Mouse (Mus musculus) gastrocnemius, postnatal 36 days (tissue): ENCODE measurements around the gene Map2k6. TPM values are rescaled to one million over a fixed set of nuclear protein-coding genes. Genes with fewer than 3 reads are reported as not detected.

ENCODE experiments used
- DNase-seq, 2 experiments: peaks; one replicate each; pipeline ENCODE4 v3.0.0; 2022
- intact Hi-C: fragments of 180-260 bp; cut with DNase I; formaldehyde crosslinking; loops from one replicate; pipeline ENCODE4 v1.15.1; 2025
- total RNA-seq, 2 experiments: library from RNA; stranded (reverse); gene quantifications; 2 replicates each; pipeline ENCODE4 v1.2.3; 2021

Gene Map2k6
- total RNA-seq, 2 experiments from 2014 or later = 43.6 to 50.1 TPM

DNA sequence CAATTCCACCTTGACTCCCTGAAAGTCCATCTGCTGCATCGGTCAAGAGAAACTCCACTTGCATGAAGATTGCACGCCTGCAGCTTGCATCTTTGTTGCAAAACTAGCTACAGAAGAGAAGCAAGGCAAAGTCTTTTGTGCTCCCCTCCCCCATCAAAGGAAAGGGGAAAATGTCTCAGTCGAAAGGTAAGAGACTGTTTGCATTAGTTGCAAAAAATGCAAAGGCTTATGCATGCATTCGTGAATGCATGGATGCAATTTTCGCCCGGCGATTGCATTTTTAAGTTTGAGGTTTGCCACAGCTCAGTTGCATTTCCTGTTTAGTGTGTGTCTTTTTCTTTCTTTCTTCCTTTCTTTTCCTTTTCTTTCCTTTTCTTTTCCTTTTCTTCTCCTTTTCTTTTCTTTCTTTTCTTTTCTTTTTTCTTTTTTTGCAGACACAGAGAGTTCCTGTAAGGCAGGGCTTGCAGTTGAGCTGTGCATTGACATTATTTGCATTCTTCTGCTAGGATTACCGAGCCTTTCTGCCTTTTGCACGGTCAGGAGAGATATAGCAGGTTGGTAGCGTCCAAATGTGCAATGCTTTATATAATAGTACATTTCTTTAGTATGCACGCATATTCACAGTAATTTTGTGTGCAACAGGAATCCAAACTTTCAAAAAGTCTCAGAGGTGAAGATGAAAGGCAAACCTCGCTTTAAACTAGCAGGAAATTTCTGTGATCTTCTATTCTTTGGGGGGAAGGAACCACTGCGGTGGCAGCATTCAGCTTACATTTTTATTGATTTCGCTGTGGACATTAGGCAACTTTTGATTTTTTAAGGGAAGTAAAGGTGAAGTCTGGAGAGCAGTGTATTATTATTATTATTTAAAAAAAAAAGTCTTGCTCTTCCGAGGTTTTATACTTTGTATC is 573 bp downstream of the Map2k6 start:
- intact Hi-C loops = loop anchor here (5.0 kb wide), 1 partner anchor 48 kb away; no protein-coding TSS in a partner anchor

DNA sequence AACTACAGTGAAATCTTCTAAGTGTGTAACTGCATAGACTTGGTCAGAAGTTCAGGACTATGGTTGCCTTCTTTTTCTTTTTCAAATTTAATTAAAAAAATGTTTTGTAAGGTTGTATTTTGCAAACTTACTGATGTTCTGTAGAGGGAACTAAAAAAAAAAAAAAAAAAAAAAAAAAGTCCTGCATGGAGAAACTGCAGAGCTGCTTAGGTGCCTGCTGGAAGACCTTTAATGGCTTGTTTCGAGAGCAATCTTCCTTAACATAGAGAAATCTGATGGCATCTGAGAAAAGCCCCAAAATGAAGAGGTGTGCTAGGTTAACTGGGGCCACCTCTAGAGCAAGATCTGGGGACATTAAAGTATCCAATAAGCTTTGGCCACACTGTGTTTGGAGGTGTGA is 1.4 kb downstream of the Map2k6 start:
- no peak for DNase-seq
- intact Hi-C loops = no loop called here

More for the DNA sequence above, 573 bp downstream of the Map2k6 start:
- DNase-seq = no peak

DNA sequence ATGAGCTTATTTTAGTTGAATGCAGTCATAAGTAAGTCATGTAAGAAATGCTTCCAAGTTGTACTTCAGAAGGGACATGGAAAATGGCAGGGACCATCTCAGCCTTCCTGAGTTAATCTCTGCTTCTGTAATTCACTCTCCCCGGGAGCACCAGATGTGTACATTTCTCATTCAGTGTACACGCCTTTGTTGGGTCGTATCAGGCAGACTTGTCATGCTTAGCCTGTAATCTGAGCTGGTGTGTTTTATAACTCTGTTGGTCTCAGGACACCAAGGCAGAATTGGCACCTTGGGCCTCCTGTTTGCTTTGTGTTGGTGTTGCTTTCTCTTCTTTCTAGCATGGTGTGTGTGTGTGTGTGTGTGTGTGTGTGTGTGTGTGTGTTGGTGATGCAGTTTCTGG is 3.7 kb downstream of the Map2k6 start:
- intact Hi-C loops = no loop called here
- no peak for DNase-seq

DNA sequence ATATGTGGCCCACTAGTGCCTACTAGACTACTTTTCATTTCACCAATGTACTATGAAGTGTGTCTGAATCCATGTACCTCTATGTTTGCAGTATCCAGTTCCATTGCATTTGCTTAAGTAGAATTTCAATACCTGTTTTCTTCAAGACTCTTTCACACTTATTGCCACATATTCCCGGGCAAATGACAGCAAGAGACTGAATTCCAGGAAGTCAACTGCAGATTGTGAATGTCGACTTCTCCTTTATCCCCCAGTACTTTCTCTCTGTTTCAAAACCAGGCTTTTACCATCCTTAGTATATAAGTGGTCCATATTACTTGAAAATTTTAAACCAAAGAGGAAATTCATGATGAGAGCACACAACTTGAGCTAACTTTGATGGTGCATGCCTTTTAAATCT is 4.7 kb downstream of the Map2k6 start:
- DNase-seq = no peak
- intact Hi-C loops = no loop called here

DNA sequence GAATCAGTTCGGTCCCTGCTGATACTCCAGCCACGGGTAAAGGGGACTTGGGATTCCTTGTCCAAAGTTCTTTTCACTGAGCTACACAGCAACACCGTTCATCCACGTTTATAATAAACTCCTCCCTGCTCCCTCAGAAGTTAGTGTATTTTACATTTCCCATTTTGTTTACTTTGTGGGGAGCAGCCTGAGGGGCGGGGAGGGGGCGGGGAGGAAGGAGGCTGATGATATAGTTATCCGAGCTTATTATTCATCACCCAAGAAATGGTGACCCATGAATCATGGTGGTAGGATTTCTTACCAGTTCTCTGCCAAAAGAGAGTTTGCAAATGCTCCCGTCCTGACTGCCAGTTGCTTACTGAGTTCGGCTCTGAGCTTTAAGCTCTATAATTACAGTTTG is 6.7 kb downstream of the Map2k6 start:
- no peak for DNase-seq
- intact Hi-C loops = no loop called here

DNA sequence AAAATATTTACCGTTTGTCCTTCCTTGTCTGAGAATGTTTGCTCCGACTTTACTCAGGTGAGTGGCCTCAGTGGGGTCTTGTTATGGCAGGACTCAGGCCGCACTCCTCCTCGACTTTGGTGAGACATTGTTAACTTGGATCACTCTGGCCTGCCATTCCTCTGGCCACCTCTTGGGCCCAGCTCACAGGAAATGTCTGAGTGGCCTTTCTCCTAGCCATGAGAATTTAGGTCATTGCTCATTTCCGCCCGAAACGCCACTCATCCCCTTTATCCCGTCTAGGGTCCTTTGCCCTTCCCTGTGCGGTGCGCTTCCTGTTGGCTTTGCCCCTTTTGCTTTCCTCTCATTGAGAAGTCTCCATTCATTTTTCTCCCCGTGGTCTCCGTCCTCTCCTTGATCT is 10.2 kb downstream of the Map2k6 start:
- DNase-seq = no peak
- intact Hi-C loops = no loop called here

DNA sequence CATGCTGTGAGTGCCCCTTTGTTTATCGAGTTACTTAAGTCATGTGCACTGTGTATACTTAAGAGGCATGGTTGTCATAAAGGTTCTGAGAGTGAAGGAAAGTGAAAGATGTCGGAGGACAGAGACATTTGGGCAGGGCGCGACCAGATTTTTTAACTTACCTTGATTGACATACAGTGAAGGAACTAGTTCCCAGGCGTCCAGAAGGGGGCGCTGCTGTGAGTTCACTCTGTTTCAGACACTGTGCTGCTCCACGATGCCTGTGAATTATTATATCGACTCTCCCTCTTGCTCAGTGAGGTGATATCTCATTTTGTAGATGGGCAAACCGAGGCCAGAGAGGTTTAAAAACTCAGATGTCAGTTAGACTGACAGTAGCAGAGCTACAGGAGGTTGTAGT is 10.9 kb downstream of the Map2k6 start:
- DNase-seq = peak in 1 of 2 experiments; percentile 14
- intact Hi-C loops = no loop called here

DNA sequence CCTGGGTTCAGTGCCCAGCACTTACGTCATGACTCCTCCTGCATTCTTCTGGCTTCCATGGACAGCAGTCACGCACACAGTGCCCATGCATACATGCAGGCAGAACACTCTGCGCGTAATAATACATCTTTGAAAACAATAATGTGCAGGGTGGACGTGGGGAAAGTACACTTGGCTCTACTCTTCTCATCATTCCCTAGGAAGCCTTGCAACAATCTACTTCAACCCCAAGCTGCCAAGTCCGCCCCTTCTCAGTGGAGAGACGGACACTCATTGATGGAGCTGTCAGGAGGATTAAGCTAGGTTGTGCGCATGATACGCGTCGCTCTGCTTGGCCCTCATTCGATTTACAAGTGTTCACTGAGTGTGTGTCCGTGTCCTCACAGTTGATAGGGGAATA is 12.7 kb downstream of the Map2k6 start:
- intact Hi-C loops = no loop called here
- DNase-seq = no peak

DNA sequence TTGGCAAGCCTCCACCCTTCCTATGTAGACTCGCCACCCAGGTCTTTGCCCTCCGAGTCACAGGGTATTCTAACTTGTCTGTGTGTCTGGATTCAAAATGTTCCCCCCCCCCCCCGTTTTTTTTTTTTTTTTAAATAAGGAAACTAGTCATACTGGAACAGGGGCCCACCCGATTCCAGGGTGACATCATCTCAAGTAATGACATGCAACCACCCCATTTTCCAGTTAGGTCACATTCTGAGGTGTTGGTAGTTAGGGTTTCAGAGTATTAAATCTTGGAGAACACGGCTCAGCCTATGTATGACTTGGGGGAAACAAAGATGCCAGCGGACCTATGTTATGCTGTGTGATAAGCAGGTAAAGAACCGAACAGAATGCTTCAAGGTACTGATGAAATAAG is 15.3 kb downstream of the Map2k6 start:
- intact Hi-C loops = no loop called here
- no peak for DNase-seq

DNA sequence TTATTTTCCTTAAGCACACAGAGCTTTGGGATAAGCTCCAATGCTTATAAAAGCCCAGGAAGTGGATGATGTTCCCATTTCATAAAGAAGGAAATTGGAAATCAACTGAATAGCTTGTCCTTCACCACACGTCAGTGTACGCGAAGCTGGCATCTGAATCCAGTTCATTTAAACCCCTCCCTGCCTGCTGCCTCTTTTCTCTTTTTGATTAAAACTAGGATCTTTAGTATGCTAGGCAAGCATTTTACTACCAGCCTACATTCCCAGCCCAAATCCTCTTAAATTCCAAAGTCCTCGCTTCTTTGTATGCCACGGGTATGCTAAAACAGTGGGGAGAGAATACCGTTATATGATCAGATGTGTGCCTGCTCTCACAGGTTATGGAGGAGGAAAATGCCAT is 17.8 kb downstream of the Map2k6 start:
- DNase-seq = no peak
- intact Hi-C loops = no loop called here

DNA sequence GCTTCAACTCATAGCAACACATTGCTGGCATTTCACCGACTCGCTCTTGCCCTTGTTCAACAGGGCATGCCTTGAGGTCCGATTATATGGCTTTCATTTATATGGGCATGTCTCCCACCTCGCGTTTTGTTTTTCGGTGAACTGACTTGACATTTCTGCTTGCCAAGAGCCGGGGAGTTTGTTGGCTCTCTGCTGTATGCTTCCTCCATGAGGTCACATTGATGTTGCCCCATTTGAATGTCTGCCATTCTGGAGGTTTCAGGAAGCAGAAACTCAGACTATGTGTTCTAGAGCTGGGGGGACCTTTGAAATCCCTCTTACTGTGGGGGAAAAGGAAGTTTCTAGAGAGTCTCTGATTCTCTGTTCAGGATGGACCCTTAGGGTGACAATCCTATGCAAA is 21.5 kb downstream of the Map2k6 start:
- DNase-seq = no peak
- intact Hi-C loops = no loop called here

DNA sequence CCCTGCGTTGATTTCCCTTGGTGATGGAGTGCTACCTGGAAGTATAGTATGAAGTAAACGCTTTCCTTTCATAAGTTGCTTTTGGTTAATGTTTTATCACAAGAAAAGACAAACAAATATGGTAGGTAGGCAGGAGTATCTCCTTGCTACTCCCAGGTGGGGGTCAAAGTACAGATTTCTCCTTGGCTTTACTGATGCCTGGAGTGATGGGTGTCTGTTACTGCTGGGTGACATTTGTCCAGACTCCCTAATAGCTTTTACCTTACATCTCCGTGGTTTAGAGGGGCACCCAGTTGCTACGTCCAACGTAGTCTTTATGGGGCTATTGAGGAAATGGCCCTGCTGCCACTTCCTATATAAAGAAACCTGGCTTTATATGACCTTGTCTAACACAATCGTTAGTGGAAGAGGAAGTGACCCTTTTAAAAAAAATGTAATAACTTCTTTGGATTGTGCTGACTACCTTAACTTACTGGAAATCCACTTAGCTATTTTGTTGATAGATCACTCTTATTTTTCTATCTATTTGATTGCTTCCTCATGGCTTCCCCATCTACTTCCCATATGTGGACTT is 27.7 kb downstream of the Map2k6 start:
- no peak for DNase-seq
- intact Hi-C loops = no loop called here

DNA sequence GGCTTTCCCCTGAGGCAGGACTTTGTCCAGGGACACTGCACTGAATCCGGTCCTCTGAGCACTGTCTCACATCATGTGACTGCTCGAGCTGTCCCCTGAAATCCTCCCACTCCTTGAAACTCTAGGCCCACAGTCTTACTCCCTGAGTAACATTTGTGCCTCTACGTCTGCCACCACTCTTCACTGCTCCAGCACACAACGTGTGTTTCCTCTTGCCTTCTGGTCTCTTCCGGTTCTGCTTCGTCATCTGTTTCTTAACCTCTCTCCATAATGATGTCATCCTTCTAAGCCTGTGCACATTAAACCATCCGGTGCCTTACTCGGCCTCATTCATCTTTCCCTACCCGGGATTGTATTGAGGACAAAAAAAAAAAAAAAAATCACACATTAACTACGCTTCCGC is 28.2 kb downstream of the Map2k6 start:
- intact Hi-C loops = no loop called here
- DNase-seq = no peak

DNA sequence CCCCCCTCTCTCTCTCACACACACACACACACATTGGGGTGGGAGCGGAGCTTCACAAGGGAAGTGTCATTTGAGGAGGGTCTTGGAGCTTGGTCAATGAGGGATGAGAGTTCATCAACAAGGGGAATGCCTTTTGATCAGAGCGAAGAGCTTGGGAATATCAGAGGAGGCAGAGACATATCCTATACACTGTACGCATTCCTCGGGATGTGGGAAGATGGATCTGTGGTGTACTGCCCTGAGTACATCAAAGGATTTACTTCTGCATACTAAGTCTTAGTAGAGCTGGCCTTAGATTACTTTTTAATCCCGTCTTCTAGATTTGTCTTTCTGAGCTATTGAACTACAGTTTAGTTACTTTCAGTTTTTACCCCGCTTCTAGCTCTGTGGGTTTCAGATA is 30.1 kb downstream of the Map2k6 start:
- intact Hi-C loops = no loop called here

DNA sequence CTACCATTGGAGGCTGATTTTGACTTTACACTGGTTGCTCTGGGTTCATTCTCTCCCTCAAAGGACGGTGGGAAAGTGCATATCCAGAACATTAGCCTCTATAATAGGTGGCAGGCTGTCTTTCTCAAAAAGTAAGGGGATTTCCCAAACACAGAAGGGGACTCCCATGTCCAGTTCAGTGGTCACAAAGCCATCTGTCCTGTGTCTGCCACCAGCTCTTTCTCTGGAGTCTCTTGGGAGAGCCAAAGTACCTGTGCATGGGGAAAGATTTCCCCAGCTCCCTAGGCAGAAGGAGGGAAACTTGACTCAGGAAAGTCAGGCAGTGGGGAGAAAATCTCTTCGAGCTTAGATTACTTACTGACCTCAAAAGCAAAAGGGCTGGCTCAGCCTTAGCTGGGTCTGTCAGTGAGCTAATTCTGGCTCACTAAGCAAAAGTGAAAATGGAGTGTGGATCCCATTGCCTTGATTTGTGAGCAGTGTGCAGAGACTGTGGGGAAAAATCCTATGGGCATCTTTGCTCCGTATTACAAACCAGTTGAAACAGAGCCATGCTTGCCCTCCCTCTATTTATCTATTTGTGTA is 31.0 kb downstream of the Map2k6 start:
- intact Hi-C loops = no loop called here
- DNase-seq = no peak

More for the DNA sequence above, 30.1 kb downstream of the Map2k6 start:
- no peak for DNase-seq

DNA sequence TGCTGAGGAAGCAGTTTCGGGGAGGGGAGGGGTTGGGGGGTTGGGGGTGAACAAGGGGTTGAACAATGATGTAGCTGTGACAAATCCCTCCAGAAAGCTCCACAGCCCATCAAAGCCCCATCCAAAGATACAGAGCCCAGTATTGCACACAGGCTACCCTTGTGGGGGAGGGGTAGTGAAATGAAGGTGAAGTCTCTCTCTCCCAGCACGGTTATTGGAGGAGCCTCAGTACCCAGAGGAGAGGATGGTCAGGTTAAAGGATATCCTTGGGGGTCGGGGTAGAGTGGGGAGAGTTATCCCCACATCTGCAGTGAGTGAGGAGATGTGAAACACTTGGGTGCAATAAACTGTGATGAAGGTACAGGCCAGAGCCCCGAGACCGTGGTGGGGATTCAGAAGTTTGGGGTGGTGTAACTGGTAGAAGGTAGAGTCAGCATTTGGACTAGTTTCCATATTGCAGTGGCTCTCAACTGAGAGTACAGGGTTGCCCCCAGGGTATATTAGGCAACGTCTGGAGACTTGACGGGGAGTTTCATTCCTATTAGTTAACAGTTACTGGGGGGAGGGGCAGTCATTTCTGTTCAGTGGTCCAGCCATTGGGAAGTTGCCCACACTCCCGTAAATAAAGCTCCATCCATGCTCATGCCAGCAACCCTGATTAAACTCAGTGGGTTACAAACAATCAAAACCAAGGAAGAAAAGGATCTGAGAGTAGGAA is 37.1 kb downstream of the Map2k6 start:
- intact Hi-C loops = no loop called here
- no peak for DNase-seq

DNA sequence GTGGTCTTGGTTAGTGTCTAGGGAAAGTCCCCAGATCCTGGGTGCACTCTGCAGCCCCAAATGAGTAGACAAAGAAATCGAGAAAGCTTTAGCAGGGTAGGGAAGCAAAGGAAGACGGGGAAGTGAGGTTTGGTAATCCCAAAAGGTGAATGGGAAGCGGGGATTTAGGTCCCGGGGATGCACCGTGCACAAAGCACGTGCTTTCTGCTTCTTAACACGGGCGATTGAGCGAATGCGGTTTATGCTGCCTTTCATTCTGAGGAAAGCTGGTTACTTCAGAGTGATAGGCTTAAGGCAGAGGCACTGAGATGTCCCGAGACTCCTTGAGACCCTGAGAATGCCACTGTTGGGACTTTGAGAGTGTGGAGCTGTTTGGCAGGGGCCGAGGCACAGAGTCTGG is 38.1 kb downstream of the Map2k6 start:
- intact Hi-C loops = no loop called here
- no peak for DNase-seq

DNA sequence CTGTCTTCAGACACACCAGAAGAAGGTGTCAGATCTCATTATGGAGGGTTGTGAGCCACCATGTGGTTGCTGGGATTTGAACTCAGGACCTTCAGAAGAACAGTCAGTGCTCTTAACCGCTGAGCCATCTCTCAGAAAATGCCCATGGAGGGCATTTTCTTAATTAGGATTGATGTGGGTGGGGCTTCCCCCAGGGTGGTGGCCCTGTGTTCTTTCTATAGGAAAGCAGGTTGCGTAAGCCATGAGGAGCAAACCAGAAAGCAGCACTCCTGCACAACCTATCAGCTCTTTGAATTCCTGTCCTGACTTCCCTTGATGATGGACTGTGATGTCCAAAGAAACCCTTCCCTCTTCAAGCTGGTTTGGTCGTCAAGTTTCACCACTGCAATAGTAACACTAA is 39.2 kb downstream of the Map2k6 start:
- intact Hi-C loops = no loop called here
- no peak for DNase-seq

DNA sequence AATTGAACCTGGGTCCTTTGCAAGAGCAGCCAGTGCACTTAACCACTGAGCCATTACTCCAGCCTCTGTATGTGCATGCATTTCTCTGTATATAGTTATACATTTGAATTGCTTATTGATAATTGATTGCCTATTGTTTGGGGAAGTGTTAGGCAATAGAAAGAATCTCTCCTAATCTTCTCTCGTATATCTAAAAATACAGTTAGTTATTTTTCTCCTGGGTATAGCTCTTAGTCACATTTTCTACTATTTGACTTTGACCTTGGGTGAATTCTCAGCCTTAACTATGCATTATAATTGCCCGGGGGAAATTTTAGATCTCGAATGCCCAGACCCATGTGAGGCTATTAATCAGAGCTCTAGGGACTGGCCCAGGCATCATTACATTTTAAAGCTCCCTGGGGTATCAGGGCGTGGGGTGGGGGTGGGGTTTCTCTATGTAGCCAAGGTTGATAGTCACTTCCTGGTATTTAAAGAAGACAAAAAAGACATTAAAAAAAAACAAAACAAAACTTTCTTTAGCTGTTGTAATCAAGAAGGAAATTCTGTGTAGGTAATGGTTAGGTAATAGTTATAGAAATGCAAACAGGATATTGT is 39.9 kb downstream of the Map2k6 start:
- intact Hi-C loops = no loop called here
- DNase-seq = no peak

DNA sequence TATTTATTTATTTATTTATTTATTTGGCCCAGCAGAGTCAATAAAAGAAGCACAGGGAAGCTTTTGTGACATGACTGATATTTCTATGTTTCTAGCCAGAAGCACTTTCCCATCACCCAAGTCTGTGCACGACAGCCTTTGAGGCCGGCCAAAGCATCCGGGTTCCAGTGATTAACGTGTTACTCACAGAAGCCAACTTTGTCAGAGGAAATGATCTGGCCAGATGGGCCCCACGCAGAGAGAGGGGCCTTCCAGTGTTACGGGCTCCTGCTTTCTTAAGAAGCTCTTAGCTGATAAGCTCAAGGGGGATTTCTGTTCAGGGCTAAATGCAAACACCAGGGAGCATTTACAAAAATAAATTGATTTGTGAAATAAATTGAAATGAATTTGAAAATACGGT is 40.4 kb downstream of the Map2k6 start:
- intact Hi-C loops = no loop called here
- DNase-seq = no peak

DNA sequence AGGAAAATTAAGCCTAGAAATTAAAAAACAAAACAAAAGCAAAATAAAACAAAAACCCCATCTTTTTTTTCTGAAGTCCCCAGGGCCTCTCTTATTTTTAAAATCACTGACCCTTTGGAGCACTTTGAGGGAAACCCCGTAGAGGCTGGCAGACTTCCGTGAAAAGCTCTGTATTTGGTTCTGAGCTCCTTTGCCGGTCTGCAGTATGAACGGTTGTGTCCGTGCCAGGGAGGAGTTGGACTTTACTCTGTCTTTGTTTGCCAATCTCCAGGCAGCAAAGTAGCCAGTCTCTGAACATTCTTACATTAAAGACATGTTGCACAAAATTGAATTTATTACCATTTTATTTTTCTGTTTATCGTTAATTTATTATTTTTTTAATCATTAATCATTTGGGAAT is 45.7 kb downstream of the Map2k6 start:
- DNase-seq = no peak
- intact Hi-C loops = no loop called here
